Mouse (Mus musculus) cortical plate, adult 2 months (tissue): ENCODE measurements around the gene Ftsj3.

Source experiments
- CTCF ChIP-seq: fragments of 200-500 bp; IDR thresholded peaks from 2 replicates; pipeline ENCODE4 v1.5.1; 2011; ENCODE audit warnings: mild to moderate bottlenecking, control low read depth, low read length; ENCODE audit not compliant: insufficient read depth; ENCODE audit errors: extremely low read depth
- POLR2A ChIP-seq: fragments of 200-500 bp; IDR thresholded peaks from 2 replicates; pipeline ENCODE4 v1.6.1; 2011; ENCODE audit warnings: mild to moderate bottlenecking, low read length, control low read depth; ENCODE audit not compliant: insufficient read depth; ENCODE audit errors: extremely low read depth

- TF ChIP-seq POLR2A (no peak), CTCF (no peak)
These were observed 53.8 kb downstream of the Ftsj3 start, which contains the start of gene Strada for GRCm38 (mm10) chr11:106202123-106202465.
